Mouse (Mus musculus) adrenal gland, postnatal 14 days (tissue): ENCODE measurements around the gene Slf2. TPM values are rescaled to one million over a fixed set of nuclear protein-coding genes. Genes with fewer than 3 reads are reported as not detected.

Experiments
- DNase-seq: peaks from one replicate; pipeline ENCODE4 v3.0.0; 2021; ENCODE audit warnings: mixed read lengths
- total RNA-seq: library from RNA; stranded (reverse); gene quantifications from 2 replicates; pipeline ENCODE4 v1.2.3, GENCODE M21; 2021

Slf2 gene
- total RNA-seq, 1 experiment from 2014 or later, result 24.2 TPM

DNA sequence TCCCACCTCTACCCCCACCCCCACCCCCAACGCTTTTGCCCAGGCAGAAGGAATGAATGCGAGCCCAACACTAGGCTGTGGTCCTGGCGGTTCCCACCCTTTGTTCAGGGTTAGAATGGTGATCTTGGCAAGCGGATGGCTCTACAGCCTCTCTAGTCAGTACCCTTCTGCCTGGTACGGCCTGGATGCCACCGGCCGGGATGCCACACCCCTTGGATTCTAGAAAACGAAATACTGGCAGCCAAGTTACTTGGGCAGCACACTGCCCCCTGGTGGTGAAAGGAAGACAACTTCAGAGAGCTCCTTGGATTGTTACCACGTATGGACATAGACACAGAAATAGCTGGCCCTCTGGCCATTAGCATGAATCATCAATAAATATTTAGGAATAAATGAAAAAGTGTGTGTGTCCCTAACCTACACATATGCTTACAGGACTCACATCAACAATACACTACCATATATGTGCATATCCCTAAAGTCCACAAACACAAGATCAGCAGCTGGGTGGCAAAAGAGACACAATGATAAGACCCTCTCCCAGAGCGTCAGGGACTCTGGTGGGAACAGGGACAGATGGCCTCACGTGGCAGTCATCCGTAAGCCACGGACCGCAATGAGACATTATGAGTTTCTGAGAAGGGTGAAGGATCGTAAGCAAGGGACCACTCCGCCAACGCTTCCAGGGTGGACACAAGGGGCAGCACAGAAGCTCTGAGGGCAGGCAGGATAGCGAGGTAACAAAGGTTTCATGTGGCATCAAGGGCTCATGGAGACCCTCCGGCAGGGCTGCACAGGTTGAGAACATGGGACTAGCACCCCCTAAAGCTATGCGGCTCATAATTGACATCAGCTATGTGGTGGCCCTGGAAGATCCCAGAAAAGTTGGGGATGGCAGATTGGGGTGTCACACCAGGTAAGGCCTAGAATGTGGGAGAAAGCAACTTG lies 100.1 kb downstream of the Slf2 start:
- DNase-seq, result peak; percentile 91

DNA sequence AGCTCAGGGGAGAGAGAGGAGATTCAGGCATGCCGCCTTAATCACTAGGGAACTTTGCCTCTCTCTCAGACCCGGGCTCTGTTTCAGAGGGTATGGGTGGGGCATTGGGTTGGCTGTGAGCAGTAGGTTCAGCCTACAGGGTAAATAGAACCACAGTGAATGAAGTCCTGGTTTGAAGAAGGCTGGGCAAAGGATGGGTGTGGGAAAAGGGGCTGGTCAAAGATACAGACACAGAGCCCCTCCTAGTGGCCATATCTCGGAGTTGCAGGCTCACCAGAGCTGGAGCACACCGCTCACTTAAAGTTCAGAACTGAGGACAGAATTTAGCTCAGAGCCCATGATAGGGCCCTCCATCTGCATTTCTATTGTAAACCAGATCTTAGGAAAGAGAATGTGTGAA lies 100.8 kb downstream of the Slf2 start:
- DNase-seq, result peak; percentile 85

Other genes with a start within 250 kb of the Slf2 start
- not detected in 2 replicates for gene Pax2, start 175.1 kb upstream of the Slf2 start, total RNA-seq
- gene Sema4g, start 58.0 kb downstream of the Slf2 start, total RNA-seq, result 8.4 and 29.7 TPM in 2 replicates
- 27.5 and 30.7 TPM in 2 replicates for gene Twnk, start 74.5 kb downstream of the Slf2 start, total RNA-seq
- 45.6 and 50.0 TPM in 2 replicates for gene Mrpl43, start 75.3 kb downstream of the Slf2 start, total RNA-seq
- gene Lzts2, start 83.3 kb downstream of the Slf2 start, total RNA-seq, result 70.4 and 77.4 TPM in 2 replicates
- gene Pdzd7, start 114.6 kb downstream of the Slf2 start, total RNA-seq, result not detected in 2 replicates
- 51.7 and 58.1 TPM in 2 replicates for gene Sfxn3, start 116.4 kb downstream of the Slf2 start, total RNA-seq
- gene Kazald1, start 144.1 kb downstream of the Slf2 start, total RNA-seq, result 5.7 and 6.3 TPM in 2 replicates
- gene Tlx1, start 219.5 kb downstream of the Slf2 start, total RNA-seq, result 0.44 TPM in 1 of 2 replicates, not detected in the other